In the genomic region with DNA sequence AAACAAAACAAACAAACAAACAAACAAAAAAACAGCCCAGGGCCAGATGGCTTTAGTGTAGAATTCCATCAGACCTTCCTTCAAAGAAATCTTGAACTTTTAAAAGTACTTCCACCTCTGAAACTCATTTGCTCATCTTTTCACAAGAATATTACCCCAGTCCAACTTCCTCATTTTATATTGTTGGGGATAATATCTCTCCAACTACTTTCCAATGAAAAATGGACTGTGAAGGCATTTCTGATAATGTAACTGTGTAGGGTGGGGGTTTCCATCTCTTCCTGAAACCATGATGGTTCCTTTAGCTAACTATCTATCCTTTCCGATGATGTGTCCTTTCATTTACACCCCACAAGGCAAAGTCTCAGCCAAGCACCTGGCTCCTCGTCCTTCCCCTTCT, we compare ENCODE assay signal across 34 mouse cellular contexts. TPM values are rescaled to one million over a fixed set of nuclear protein-coding genes. Genes with fewer than 3 reads are reported as not detected.
"Had no signal": no experiment of that assay in that cellular context is flagged by ENCODE, and none has a peak within 500 bp of the region (broad histone marks: within the 10 kb centered on the region; RNA-seq: fewer than 3 reads in every experiment).

No protein-coding gene starts in this region.

- H3K9ac ChIP-seq: heart, embryonic 13.5 days; heart, embryonic 15.5 days; hindbrain, embryonic 13.5 days; hindbrain, embryonic 15.5 days; kidney, embryonic 15.5 days; limb, embryonic 13.5 days; limb, embryonic 15.5 days had no signal

- H3K27ac ChIP-seq: heart, embryonic 13.5 days; heart, embryonic 15.5 days; hindbrain, embryonic 13.5 days; hindbrain, embryonic 15.5 days; hindbrain, postnatal 0 days; kidney, embryonic 15.5 days; kidney, postnatal 0 days; limb, embryonic 13.5 days; limb, embryonic 15.5 days had no signal

- H3K4me1 ChIP-seq: heart, embryonic 13.5 days; heart, embryonic 15.5 days; hindbrain, embryonic 13.5 days; hindbrain, embryonic 15.5 days; kidney, embryonic 15.5 days; limb, embryonic 13.5 days; limb, embryonic 15.5 days had no signal

- H3K9me3 ChIP-seq: heart, embryonic 15.5 days; hindbrain, embryonic 15.5 days; kidney, embryonic 15.5 days; limb, embryonic 15.5 days had no signal

- DNase-seq: gastrocnemius, postnatal 14 days; gastrocnemius, postnatal 36 days; heart, adult 18-20 months; heart, postnatal 14 days; heart, postnatal 36 days; kidney, adult 11 months; kidney, adult 2 months; kidney, adult 9 months; kidney, postnatal 14 days; kidney, postnatal 36 days; layer of hippocampus, adult 9-11 months; layer of hippocampus, postnatal 36 days; left cerebral cortex, postnatal 4 days had no signal

- H3K4me3 ChIP-seq: heart, embryonic 13.5 days; heart, embryonic 15.5 days; hindbrain, embryonic 13.5 days; hindbrain, embryonic 15.5 days; kidney, embryonic 15.5 days; limb, embryonic 13.5 days; limb, embryonic 15.5 days had no signal

- H3K4me2 ChIP-seq: heart, embryonic 11.5 days; heart, embryonic 13.5 days; heart, embryonic 15.5 days; hindbrain, embryonic 13.5 days; hindbrain, embryonic 15.5 days; kidney, embryonic 15.5 days; limb, embryonic 13.5 days; limb, embryonic 15.5 days had no signal

- ATAC-seq: hindbrain, postnatal 0 days; intestine, embryonic 16.5 days had no signal

- H3K36me3 ChIP-seq: heart, embryonic 13.5 days; heart, embryonic 15.5 days; hindbrain, embryonic 13.5 days; hindbrain, embryonic 15.5 days; kidney, embryonic 15.5 days; limb, embryonic 13.5 days; limb, embryonic 15.5 days had no signal

- H3K27me3 ChIP-seq: heart, embryonic 15.5 days; hindbrain, embryonic 13.5 days; hindbrain, embryonic 15.5 days; kidney, embryonic 15.5 days; limb, embryonic 13.5 days; limb, embryonic 15.5 days had no signal

RNA-seq across cellular contexts. Expression of a gene that starts 31.8 kb away (rescaled TPM):
- total RNA-seq: gastrocnemius, adult 18-20 months; gastrocnemius, adult 8-10 months; gastrocnemius, postnatal 14 days; gastrocnemius, postnatal 36 days; heart, postnatal 14 days; heart, postnatal 36 days; layer of hippocampus, adult 18-20 months; layer of hippocampus, postnatal 14 days; layer of hippocampus, postnatal 36 days; left cerebral cortex, postnatal 10 days had no signal
- polyA plus RNA-seq: gonadal fat pad, adult 2 months; heart, embryonic 11.5 days; heart, embryonic 13.5 days; heart, embryonic 15.5 days; heart, postnatal 0 days; hindbrain, embryonic 11.5 days; hindbrain, embryonic 13.5 days; hindbrain, embryonic 15.5 days; intestine, embryonic 14.5 days; kidney, embryonic 15.5 days; kidney, postnatal 0 days; limb, embryonic 11.5 days; limb, embryonic 13.5 days; limb, embryonic 15.5 days had no signal
